Mouse (Mus musculus) liver, embryonic 14.5 days (tissue): ENCODE measurements around the gene Scn4a. TPM values are rescaled to one million over a fixed set of nuclear protein-coding genes. Genes with fewer than 3 reads are reported as not detected.

ENCODE experiments used
- ATAC-seq: fragments of 200-750 bp; cut with Nextera tagmentation; 2 replicates; pipeline ENCODE4 v1.8.0; 2017; ENCODE audit warnings: moderate number of reproducible peaks, mild to moderate bottlenecking, moderate library complexity; ENCODE audit not compliant: insufficient read depth
- DNase-seq, 3 experiments: peaks; one replicate each; pipeline ENCODE4 v3.0.0-alpha.2; 2012 to 2013; ENCODE audit warnings: low read depth in 3 of 3, low spot score in 3 of 3
- H3K27ac ChIP-seq: fragments of 300-500 bp; sonication (generic); 2 replicates; pipeline ENCODE4 v1.5.1; 2014; ENCODE audit warnings: moderate library complexity, mild to moderate bottlenecking, control low read depth, inconsistent platforms
- H3K27me3 ChIP-seq: fragments of 300-500 bp; sonication (generic); 2 replicates; pipeline ENCODE4 v1.6.1; 2014; ENCODE audit warnings: mild to moderate bottlenecking, low read length, moderate library complexity; ENCODE audit not compliant: control insufficient read depth, insufficient read depth
- H3K36me3 ChIP-seq: fragments of 300-500 bp; sonication (generic); replicated peaks from 2 replicates; pipeline ENCODE4 v1.6.1; 2014; ENCODE audit warnings: low read depth; ENCODE audit not compliant: control insufficient read depth, insufficient read depth
- H3K4me1 ChIP-seq, 2 experiments: fragments of 200-500 bp in 1 of 2; fragments of 300-500 bp in 1 of 2; sonication (generic) in 1 of 2; replicated peaks; 2 replicates each; pipeline ENCODE4 v1.6.1; 2012 to 2014; ENCODE audit warnings: antibody characterized with exemption in 1 of 2, inconsistent platforms in 1 of 2, low read length in 1 of 2; ENCODE audit not compliant: control insufficient read depth in 2 of 2, insufficient read depth in 2 of 2
- H3K4me2 ChIP-seq: fragments of 300-500 bp; sonication (generic); 2 replicates; pipeline ENCODE4 v1.6.1; 2014; ENCODE audit warnings: low read depth, mild to moderate bottlenecking, control low read depth, moderate library complexity
- H3K4me3 ChIP-seq, 2 experiments: fragments of 200-500 bp in 1 of 2; fragments of 300-500 bp in 1 of 2; sonication (generic) in 1 of 2; 2 replicates each; pipeline ENCODE4 v1.5.1; 2012 to 2014; ENCODE audit warnings: low read depth in 2 of 2, low read length in 2 of 2, mild to moderate bottlenecking in 2 of 2, control low read depth in 1 of 2, inconsistent platforms in 1 of 2, moderate library complexity in 1 of 2; ENCODE audit not compliant: insufficient read depth in 1 of 2
- H3K9ac ChIP-seq: fragments of 300-500 bp; sonication (generic); replicated peaks from 2 replicates; pipeline ENCODE4 v1.6.1; 2014; ENCODE audit warnings: mild to moderate bottlenecking, control low read depth, moderate library complexity
- H3K9me3 ChIP-seq: fragments of 300-500 bp; sonication (generic); 2 replicates; pipeline ENCODE4 v1.6.1; 2016; ENCODE audit warnings: low read length, mixed read lengths; ENCODE audit not compliant: control insufficient read depth
- CTCF ChIP-seq: IDR thresholded peaks from 2 replicates; pipeline ENCODE4 v1.5.1; 2016; ENCODE audit warnings: antibody characterized with exemption, low read depth, control low read depth
- EP300 ChIP-seq: IDR thresholded peaks from 2 replicates; pipeline ENCODE4 v1.6.1; 2016; ENCODE audit warnings: antibody characterized with exemption, low read depth
- WGBS: fragments of 180-500 bp; shearing (Covaris S2); extraction: QIAGEN DNeasy Blood & Tissue Kit; methylation state at CpG from one replicate; pipeline ENCODE4 v1.1.7; 2014; ENCODE audit not compliant: insufficient replicate concordance; 5-methylcytosine and 5-hydroxymethylcytosine counted together
- polyA plus RNA-seq, 2 experiments: library from polyadenylated mRNA; depleted of rRNA in 1 of 2; stranded (reverse) in 1 of 2; unstranded in 1 of 2; fragments of >200 nt; fragmentation: Nextera tagmentation in 1 of 2; extraction: Ambion mirVana in 1 of 2; gene quantifications; 2 replicates each; pipeline versions ENCODE4 v1.2.1 to v1.2.3; 2012 to 2014

Gene Scn4a
- polyA plus RNA-seq, 2 experiments = 0.01 TPM; not detected in 1

DNA sequence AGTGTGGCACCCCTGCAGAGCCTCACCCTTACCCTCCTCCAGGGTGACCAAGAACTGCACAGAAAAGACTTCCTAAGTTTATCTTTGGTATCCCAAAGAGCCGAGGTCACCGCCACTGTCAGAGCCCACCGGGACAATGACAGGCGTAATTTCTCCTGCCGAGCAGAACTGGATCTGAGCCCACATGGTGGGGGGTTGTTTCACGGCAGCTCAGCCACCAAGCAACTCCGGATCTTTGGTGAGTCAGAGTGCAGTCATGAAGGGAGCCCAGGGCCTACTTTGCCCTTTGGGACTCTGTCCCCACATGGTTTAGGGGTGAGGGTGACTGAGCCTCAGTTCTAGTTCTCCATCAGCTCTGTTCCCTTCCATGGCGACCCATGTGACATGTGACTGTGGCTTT, 69.0 kb downstream of the Scn4a start:
- no peak for TF ChIP-seq CTCF
- no peak for TF ChIP-seq EP300
- DNase-seq (no peak), ATAC-seq (no peak)
- Histone ChIP-seq H3K9ac (no peak overlapping the region), H3K36me3 (no peaks in the 10 kb centered on the region), H3K27ac (no peak overlapping the region), H3K4me2 (no peak overlapping the region), H3K4me3 (no peak overlapping the region), H3K9me3 (no peaks in the 10 kb centered on the region), H3K27me3 (no peaks in the 10 kb centered on the region), H3K4me1 (no peaks in the 10 kb centered on the region)
- 58% methylated on average over 8 of the region's 8 CpGs for WGBS

DNA sequence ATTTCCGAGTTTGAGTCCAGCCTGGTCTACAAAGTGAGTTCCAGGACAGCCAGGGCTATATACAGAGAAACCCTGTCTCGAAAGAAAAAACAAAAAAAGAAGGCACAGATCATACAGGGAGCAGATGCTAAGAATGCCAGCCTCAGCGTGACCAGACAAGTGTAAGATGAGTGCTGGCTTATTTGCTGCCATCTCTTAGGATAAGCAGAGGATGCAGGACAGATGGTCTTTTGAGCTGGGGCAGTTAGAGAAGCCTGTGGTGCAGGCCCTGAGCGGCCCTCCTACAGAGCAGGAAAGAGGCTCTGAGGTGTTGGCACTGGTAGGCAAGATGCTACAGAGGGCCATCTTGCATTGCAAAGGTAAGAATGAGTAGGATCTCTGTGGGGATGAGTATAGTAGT, 69.7 kb downstream of the Scn4a start:
- no peak for ATAC-seq
- WGBS = 49% methylated on average over 4 of the region's 4 CpGs

DNA sequence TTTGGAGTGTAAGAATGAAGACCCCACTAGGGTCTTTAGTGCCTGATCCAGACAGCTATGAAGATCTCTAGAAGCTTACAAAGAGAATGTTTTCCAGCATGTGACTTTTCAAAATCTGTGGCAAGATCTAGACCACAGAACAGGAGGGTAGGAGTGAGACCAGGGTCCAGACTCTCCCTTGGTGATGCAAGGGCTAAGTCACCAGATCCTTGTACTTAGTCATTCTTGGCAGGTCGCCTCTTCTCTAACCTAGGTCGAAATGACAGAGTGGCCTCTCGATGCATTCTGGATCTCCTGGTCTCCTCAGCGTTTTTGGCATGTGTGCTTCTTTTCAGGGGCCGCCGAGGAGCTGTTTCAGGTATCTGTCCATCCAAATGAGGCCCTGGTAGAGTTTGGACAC, 70.6 kb downstream of the Scn4a start:
- ATAC-seq = no peak

More for the DNA sequence above, 69.7 kb downstream of the Scn4a start:
- Histone ChIP-seq H3K9ac (no peak overlapping the region), H3K36me3 (no peaks in the 10 kb centered on the region), H3K9me3 (no peaks in the 10 kb centered on the region), H3K27ac (no peak overlapping the region), H3K4me2 (no peak overlapping the region), H3K27me3 (no peaks in the 10 kb centered on the region), H3K4me3 (no peak overlapping the region), H3K4me1 (no peaks in the 10 kb centered on the region)
- no peak for DNase-seq
- no peak for TF ChIP-seq EP300
- TF ChIP-seq CTCF = no peak

DNA sequence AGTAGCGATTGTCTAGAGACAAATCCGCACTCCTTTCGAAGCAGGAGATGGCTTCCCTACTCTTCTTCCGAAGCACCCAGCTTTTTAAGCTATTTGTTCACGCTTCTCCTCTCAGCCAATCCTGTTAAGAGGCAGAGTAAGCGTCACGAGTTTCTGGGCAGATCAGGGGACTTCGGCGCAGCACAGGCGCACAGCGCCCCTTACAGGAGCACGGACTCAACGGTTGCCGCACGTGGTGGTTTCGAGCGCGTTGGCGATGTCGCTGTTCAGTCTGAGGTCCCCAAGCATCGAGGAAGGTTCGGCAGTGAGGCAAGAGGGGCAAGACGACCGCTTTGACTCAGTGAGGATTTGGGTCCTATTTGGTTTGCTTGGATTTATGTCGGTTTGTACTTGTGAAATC, 76.6 kb downstream of the Scn4a start, which contains the start of gene Tcam1:
Tcam1 (plus strand) TSS at position 219 of the 400 bp plus-strand sequence.
- no peak for ATAC-seq
- TF ChIP-seq EP300 (no peak), CTCF (peak; percentile 91)
- 4% methylated on average over 25 of the region's 25 CpGs for WGBS
- H3K27ac ChIP-seq = no peak within 1 kb of the TSS
- peak; percentile 77 to 83 (median 78) for DNase-seq
- no peaks in the 10 kb centered on the region for H3K9me3 ChIP-seq
- H3K4me2 ChIP-seq = peak within 1 kb of the TSS; percentile 38
- peaks cover 6 to 22% of the 10 kb centered on the region in 2 experiments for H3K4me1 ChIP-seq
- no peaks in the 10 kb centered on the region for H3K36me3 ChIP-seq
- H3K27me3 ChIP-seq = no peaks in the 10 kb centered on the region
- no peak within 1 kb of the TSS for H3K9ac ChIP-seq
- H3K4me3 ChIP-seq = no peak within 1 kb of the TSS

More for the DNA sequence above, 70.6 kb downstream of the Scn4a start:
- TF ChIP-seq CTCF (no peak), EP300 (no peak)
- no peak overlapping the region for H3K27ac ChIP-seq
- no peaks in the 10 kb centered on the region for H3K9me3 ChIP-seq
- no peak for DNase-seq
- no peak overlapping the region for H3K4me3 ChIP-seq
- no peak overlapping the region for H3K9ac ChIP-seq
- 69% methylated on average over 6 of the region's 6 CpGs for WGBS
- H3K27me3 ChIP-seq = no peaks in the 10 kb centered on the region
- no peaks in the 10 kb centered on the region for H3K36me3 ChIP-seq
- H3K4me2 ChIP-seq = no peak overlapping the region
- H3K4me1 ChIP-seq = no peaks in the 10 kb centered on the region

DNA sequence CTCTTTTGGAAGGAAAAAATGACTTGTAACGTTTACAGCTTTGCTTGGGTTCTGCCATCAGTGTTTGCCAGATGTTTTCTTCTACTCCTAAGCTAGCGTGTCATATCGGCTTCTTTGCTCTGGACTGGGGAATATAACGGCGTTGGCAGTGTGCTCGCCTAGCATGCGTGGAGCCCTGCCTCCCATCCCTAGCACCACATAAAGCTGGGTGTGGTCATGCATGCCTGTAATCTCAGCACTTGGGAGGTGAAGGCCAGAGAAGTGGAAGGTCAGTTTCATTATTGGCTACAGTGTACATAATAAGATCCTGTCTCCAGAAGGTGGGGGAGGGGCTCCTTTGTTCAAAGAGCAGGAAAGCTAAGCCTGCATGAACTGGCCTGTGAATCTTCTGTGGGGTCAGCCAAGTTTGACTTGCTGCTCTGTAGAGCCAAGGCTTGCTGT, 78.1 kb downstream of the Scn4a start:
- DNase-seq (no peak), ATAC-seq (no peak)
- H3K9me3 ChIP-seq = no peaks in the 10 kb centered on the region
- H3K4me1 ChIP-seq = peaks cover 11 to 30% of the 10 kb centered on the region in 2 experiments
- no peak overlapping the region for H3K27ac ChIP-seq
- H3K9ac ChIP-seq = no peak overlapping the region
- no peak overlapping the region for H3K4me3 ChIP-seq
- no peak overlapping the region for H3K4me2 ChIP-seq
- no peaks in the 10 kb centered on the region for H3K27me3 ChIP-seq
- TF ChIP-seq CTCF (no peak), EP300 (no peak)
- H3K36me3 ChIP-seq = no peaks in the 10 kb centered on the region
- WGBS = 82% methylated on average over 7 of the region's 7 CpGs
